Mouse (Mus musculus) spleen, embryonic (tissue): ENCODE measurements around the gene Bcam.

Experiments
- CTCF ChIA-PET: fragments of 350-600 bp; sonication (Branson Sonifier 250); formaldehyde crosslinking; loops from one replicate; lab custom pipeline; 2022; lab: Charles Lee

Bcam gene

DNA sequence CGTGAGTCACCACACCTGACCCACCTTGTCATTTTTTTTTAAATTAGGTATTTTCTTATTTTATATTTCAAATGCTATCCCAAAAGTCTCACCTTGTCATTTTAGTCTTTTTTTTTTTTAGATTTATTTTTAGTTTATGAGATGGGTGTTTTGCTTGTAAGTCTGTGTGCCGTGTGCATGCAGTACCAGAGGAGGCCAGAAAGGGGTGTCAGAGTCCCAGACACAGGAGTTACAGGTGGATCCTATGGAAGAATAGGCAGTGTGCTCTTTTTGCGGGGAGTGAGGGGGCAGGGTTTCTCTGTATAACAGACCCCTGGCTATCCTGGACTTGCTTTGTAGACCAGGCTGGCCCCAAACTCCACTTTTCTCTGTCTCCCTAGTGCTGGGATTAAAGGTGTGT lies 32.0 kb downstream of the Bcam start:
- CTCF ChIA-PET, result no interaction called here

DNA sequence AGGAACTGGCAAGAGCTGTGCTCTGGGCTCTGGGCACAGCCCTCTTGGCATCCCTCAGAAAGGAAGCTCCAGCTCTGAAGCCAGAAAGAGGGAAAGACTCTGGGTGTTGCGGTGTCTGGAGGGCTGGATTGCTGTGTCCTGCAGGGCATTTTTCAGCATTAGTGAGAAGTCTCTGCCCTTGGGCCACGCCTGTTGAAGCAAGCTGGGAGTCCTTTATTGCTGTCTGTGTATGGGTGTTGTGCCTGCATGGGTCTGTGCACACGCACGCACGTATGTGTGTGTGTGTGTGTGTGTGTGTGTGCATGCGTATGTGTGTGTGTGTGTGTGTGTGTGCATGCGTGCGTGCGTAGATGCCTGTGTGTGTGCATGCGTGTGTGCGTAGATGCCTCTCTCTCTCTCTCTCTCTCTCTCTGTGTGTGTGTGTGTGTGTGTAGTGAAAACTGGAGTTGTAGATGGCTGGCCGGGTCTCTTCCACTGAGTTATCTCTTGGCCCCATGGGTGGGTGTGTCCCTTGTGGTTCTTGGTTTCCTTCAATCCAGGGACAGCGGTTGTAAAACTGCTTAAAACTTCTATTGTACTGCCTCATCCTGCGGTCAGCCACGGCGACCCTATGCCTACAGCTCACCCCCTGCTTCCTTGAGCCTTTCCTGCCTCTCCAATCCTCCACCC lies 34.3 kb downstream of the Bcam start:
- CTCF ChIA-PET, result interaction anchor here (0.7 kb wide), 1 partner anchor 94 kb away, joined by 4 read pairs; no protein-coding TSS in a partner anchor

DNA sequence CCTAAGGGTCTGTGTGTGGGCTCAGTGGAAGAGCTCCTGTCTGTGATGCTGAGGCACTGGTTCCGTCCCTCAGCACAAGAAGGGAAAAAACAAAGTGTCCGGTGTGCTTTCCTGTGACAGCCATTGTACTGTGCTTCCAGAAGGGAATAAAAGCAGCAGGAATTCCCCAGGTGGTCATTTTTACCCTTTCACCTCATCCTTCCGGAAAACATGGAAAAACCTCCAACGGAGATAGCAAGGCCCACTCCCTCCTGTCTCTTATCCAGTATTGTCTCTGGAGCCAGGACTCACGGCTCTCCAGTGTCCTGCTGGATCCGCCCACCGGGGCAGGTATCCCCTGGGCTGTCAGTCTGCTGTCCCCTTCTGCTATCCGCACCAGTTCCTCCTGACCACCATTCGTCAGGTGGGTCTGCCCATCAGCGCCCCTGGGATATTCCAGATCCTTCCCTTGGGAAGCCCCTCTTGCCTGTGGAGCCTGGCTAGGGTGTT lies 36.6 kb downstream of the Bcam start:
- CTCF ChIA-PET, result no interaction called here

DNA sequence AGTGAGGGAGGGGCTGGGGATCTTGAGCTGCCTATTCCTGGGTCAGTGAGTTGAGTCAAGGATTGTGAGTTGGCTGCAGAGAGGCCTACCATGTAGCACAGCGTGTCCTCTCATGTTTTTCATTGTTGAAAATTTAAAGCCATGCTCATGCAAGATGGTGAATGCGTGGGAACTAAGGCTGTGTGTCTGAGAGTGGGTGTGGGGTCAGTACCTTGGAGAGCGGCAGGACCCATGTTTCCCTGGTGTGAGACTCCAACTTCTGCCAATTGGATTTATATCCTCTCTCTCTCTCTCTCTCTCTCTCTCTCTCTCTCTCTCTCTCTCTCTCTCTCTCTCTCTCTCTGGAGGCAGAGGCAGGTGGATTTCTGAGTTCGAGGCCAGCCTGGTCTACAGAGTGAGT lies 44.3 kb downstream of the Bcam start:
- CTCF ChIA-PET, result no interaction called here

DNA sequence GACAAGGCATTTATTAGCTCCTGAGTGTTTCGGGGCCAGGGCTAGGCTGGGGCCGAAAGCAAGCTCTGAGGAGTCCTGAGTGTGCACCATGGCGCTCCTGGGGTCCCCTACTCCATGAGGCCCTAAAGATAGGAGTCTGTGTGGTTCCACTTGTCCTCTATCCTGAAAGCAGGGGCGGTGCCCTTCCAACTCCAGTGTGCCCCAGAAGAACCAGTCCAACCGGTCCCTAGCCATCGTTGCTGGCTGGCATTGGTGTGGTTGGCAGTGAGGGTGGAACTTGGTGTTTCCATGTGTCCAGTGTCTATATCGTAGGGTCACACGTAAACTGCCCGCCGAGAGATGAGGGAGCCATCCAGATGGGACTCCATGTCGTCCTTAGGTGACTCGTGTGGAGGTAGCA lies 46.6 kb downstream of the Bcam start:
- CTCF ChIA-PET, result no interaction called here

DNA sequence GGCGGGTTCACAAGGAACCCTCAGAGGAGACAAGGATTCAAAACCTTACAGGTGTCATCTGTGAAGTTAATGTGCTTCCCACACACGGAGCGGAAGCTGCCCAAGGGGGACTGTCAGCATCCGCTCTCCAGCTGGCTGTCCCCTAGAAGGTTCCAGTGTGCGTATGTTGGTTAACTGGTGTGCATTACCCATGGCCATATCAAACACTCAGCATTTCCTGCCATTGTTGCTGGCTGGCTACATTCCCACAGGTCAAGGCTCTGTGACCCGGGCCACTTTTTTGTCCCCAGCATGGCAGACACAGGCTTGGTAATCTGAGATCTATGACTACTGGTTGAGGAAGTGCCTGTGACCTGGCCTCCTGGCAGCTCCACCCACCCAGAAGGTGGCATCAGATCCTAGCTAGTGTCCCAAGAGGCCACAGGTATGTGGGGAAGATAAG lies 48.0 kb downstream of the Bcam start:
- CTCF ChIA-PET, result interaction anchor here (0.8 kb wide), 1 partner anchor 21 kb away, joined by 4 read pairs; no protein-coding TSS in a partner anchor

DNA sequence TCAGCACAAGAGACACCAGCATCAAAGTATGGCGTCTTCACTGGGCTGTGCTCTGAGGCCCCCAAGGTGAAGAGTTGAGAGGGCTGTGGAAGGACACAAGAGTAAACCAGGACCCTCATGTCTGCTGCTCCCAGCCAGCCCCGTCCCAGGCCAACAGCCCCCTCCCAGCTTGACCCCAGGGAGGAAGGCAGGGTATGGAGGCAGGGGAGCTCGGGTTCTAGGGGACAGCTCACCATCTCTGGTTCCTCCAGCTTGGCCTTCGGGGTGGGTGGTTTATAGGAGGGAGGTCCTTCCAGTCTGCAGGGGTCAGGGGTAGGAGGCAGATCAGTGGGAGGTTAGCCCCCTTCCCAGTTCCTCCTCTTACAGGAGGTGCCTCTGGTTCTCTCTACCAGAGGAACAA lies 51.6 kb downstream of the Bcam start:
- CTCF ChIA-PET, result no interaction called here

DNA sequence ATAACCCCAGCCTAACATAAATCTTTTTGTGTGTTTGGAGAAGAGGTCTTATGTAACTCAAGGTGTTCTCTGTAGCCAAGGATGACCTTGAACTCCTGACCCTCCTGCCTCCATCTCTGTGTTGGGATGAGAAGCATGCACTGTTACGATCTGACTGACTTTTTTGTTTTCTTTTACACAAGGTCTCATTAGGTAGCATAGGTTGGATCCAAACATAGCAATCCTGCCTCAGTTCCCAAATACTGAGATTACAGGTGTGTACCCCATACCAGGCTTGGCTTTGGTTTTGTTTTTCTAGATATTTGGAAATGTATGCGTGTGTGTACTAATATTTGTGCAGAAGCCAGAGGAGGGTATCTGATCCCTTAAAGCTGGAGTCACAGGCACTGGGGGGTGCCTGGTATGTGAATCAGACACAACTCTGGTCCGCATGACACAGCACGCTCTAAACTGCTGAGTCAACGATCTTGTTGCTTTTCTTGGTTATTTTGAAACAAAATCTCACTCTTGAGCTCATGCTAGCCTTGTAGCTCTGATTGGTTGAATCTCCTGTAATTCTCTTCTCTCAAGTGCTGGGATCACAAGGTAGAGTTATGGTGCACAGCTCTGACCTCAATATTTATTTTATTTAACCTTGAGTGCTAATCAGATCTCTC lies 52.4 kb downstream of the Bcam start:
- CTCF ChIA-PET, result interaction anchor here (1.0 kb wide), 1 partner anchor 169 kb away, joined by 3 read pairs; no protein-coding TSS in a partner anchor

DNA sequence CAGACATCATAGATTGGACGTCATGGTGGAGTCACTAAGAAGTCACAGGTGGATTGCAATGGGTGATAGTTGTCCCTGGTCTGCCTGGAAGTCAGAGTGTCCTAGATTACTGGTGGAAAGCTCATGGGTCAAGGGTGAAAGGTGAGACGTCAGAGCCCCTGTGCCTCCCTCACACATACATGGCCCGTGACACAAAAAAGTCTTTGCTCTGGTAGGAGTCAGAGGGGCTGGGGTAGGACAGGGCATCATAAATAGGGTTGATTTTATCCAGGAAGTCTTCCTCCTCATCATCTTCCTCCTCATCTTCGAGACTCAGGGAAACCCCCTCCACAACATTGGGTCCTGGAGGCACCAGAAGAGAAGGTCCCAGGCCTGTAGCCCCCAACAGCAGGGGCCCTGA lies 53.5 kb downstream of the Bcam start:
- CTCF ChIA-PET, result interaction anchor here (0.6 kb wide), 3 partner anchors 19 to 375 kb away, joined by 3 to 5 read pairs (median 3); no protein-coding TSS in a partner anchor

DNA sequence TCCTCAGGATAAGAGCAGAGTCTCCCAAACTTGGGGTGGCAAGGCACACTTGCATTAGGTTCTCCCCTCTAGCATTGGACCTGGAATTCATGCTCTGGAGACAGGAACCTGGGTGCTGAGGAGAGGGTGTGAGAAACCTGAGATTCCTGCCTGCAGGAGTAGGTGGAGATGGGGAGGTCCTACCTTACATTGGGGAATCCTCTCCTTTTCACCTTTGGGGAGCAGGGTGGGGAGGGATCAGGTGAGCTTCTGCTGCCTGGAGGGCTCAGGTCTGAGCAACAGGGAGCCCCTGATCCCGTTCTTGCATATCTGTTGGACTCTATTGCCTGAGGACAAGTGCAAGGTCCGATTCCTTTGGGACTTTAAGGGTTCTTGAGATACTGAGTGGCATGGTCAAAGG lies 54.0 kb downstream of the Bcam start:
- CTCF ChIA-PET, result interaction anchor here (0.6 kb wide), 1 partner anchor 18 kb away, joined by 3 read pairs; no protein-coding TSS in a partner anchor

DNA sequence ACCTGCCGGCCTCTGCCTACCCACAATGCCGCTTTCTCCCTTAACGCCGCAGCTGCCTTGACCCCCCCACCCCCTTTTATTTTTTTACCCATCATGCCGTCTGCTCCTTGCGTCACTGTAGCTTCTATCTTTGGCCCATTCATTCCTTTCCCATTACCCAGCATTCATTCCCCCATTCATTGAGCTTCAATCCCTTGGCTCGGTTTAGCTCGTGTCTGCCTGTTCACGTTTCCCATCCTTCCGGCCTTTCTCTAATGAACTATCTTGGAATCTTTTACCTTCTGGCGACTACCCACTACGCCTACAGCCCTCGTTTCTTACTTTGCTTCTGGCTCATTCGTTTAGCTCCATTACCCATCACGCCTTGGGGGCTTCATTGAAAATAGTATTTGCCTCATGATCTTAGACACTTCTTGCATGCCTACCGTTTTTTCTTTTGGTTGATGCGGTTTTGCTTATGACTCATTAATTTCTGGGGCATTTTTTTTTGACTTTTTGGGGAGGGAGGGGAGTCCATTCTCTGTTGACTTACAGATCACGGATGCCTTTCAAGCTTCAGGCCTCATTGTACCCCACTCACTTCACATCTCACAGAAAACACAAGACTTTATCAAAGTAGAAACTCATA lies 54.6 kb downstream of the Bcam start:
- CTCF ChIA-PET, result no interaction called here

DNA sequence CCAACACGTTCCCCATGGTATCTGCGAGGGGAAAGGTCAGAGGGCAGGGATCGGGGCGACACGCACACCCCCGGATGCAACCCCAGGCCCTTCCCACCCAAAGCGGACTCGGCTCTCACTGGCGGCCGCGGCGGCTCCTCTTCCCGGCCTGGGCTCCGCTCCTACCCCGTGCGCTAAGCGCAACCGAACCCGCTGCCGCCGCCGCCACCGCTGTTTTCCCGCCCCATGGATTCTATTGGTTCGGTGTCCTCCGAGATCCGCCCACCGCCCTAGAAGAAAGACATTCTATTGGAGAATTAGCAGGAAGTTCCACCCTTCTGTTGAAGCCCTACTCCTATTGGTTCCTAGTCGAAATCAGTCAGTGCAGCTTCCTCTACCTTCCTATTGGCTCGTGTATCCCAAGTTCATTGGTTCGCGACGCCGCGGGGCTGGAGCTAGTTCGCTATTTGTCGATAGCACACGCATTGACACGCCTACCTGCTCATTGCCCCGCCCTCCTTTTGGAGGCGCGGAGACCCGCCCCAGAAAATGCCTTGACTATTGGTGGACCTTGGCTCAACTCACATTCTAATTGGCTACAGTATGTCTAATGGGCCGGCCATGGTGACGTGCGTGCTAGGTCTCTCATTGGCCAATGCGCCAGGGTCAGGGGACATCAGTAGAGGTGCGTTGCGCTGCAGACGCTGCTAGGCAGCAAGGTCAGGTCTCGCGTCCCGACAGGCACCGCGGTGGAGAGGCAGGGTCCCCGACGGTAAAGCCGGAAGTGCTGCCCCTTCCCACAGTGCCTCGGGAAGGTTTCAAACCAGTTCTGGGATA lies 55.4 kb downstream of the Bcam start, which contains the start of gene Tomm40:
Gene Tomm40 (minus strand): TSS at position 200 of the 816 bp plus-strand sequence.
- CTCF ChIA-PET, result no interaction called here

DNA sequence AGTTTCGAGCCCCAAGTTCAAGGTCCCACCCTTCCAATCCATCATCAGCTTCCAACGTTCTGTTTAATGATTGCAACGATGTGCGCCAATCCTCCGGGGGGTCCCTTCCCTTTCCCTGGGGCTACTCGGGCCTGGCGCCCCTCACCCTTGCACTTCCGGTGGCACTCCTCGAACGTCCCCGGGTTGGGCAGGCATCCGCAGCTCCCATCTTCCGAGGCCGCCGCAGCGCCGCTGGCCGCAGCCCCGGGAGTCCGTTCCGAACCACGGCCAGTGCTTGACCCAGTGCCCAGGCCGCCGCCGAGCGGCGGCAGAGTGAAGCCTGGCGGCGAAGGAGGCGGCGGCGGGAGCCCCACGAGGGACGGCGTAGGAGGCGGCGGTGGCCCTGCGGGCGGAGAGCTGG lies 56.0 kb downstream of the Bcam start:
- CTCF ChIA-PET, result interaction anchor here (0.9 kb wide), 1 partner anchor 50 kb away, joined by 4 read pairs; no protein-coding TSS in a partner anchor

DNA sequence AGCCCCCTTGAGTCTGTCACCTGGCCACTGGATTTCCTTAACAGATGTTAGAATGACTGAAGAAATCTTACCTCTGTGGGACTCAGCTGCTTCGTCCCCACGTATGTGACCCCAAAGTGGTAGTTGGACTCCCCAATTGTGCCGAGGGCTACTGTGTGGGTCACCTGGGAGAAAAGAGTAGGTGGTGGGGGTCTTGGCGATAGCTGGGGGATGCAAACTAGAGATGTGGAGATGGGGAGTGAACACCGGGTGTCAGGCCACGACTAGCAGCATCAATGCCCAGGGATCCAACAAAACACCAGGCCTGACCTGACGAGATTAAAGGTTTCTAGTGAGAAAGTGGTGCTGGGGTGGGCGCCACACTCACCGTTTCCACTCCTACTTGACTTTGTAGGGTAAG lies 57.2 kb downstream of the Bcam start:
- CTCF ChIA-PET, result interaction anchor here (0.9 to 1.3 kb wide), 2 partner anchors 13 to 48 kb away, joined by 3 to 4 read pairs; no protein-coding TSS in a partner anchor

DNA sequence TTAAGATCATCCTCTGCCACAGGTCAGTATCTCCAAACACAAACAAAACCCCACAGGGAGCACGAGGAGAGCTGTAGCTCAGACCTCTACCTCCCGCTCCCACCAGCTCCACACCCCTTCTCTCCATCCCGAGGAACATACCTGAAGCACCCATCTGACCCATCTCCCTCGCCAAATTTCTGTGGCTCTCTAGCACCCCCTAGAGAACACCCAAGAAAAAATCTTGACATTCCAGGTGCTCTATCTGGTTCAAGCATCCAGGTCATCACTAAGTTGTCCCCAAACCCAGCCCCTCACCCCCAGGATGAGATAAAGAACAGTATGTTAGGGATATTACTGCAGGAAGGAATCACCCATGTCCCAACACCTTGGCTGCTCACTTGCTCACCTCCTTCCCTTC lies 57.6 kb downstream of the Bcam start:
- CTCF ChIA-PET, result interaction anchor here (1.0 to 1.3 kb wide), 2 partner anchors 13 to 68 kb away, joined by 3 read pairs; no protein-coding TSS in a partner anchor

DNA sequence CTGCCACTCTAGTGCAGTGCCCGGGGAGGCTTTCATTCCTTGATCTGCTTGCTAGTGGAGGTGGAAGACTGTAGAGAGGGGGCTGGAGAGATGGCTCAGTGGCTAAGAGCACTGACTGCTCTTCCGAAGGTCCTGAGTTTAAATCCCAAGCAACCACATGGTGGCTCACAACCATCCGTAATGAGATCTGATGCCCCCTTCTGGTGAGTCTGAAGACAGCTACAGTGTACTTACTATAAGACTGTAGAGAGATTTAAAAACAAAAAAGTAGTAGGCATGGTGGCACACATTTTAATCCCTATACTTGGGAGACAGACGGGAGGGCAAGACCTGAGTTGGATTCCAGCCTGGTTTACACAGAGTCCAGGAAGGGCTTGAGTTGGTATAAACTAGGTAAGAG lies 58.4 kb downstream of the Bcam start:
- CTCF ChIA-PET, result interaction anchor here (0.6 to 1.3 kb wide), 3 partner anchors 12 to 422 kb away, joined by 3 read pairs; no protein-coding TSS in a partner anchor

DNA sequence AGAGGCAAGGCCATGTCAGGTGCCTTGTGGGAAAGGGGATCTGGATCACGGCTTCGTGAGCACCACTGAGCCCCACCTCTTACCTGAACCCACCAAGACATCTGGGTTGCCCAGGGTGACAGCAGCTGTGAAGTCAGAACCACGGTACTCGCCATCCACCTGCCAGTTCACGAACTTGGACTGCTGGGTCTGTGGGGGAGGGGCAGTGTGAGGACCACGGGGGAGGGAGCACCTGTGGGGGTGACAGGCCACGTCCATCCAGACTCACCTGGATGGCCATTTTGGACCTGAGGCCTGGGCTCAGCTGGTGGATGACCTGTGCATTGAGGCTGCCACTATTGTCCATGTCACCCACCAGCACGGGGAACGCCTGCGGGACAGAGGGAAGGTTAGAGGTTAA lies 60.2 kb downstream of the Bcam start:
- CTCF ChIA-PET, result interaction anchor here (0.6 to 1.3 kb wide), 3 partner anchors 11 to 151 kb away, joined by 3 read pairs; partner anchors contain the start of gene Ceacam16
